Mouse (Mus musculus) lung, postnatal 0 days (tissue): ENCODE measurements at regions not wholly inside any gene's neighbourhood (a gene's known extent, or its start where the extent isn't known, plus 50 kb on each side); places are given as distances from the start of the nearest gene placed in this dataset.

Source experiments
- ATAC-seq: fragments of 200-750 bp; cut with Nextera tagmentation; 2 replicates; pipeline ENCODE4 v1.8.0; 2017; ENCODE audit warnings: moderate library complexity
- DNase-seq: peaks from one replicate; pipeline ENCODE4 v3.0.0-alpha.2; 2016; ENCODE audit warnings: low spot score
- H3K27ac ChIP-seq: fragments of 300-500 bp; sonication (generic); 2 replicates; pipeline ENCODE4 v1.5.1; 2014; ENCODE audit warnings: antibody characterized with exemption, mild to moderate bottlenecking, low read length, mixed read lengths
- H3K27me3 ChIP-seq: fragments of 300-500 bp; sonication (generic); replicated peaks from 2 replicates; pipeline ENCODE4 v1.6.1; 2014; ENCODE audit warnings: low read length, mixed read lengths; ENCODE audit not compliant: insufficient read depth
- H3K36me3 ChIP-seq: fragments of 300-500 bp; sonication (generic); 2 replicates; pipeline ENCODE4 v1.6.1; 2014; ENCODE audit warnings: low read length, mixed read lengths; ENCODE audit not compliant: insufficient read depth
- H3K4me1 ChIP-seq: fragments of 300-500 bp; sonication (generic); 2 replicates; pipeline ENCODE4 v1.6.1; 2014; ENCODE audit warnings: antibody characterized with exemption, low read depth, low read length, mixed read lengths; ENCODE audit not compliant: insufficient read depth
- H3K4me2 ChIP-seq: fragments of 300-500 bp; sonication (generic); replicated peaks from 2 replicates; pipeline ENCODE4 v1.6.1; 2014; ENCODE audit warnings: low read depth, mild to moderate bottlenecking, low read length, moderate library complexity, mixed read lengths
- H3K4me3 ChIP-seq: fragments of 300-500 bp; sonication (generic); 2 replicates; pipeline ENCODE4 v1.5.1; 2014; ENCODE audit warnings: low read depth, low read length
- H3K9ac ChIP-seq: fragments of 300-500 bp; sonication (generic); replicated peaks from 2 replicates; pipeline ENCODE4 v1.6.1; 2014; ENCODE audit warnings: low read depth, mild to moderate bottlenecking
- H3K9me3 ChIP-seq: fragments of 300-500 bp; sonication (generic); 2 replicates; pipeline ENCODE4 v1.6.1; 2016; ENCODE audit warnings: low read length, mixed read lengths
- CTCF ChIP-seq: IDR thresholded peaks from 2 replicates; pipeline ENCODE4 v1.5.1; 2016; ENCODE audit warnings: antibody characterized with exemption, mild to moderate bottlenecking
- EP300 ChIP-seq: IDR thresholded peaks from 2 replicates; pipeline ENCODE4 v1.6.1; 2016; ENCODE audit warnings: antibody characterized with exemption, mild to moderate bottlenecking, control low read depth
- WGBS: fragments of 180-500 bp; shearing (Covaris S2); extraction: QIAGEN DNeasy Blood & Tissue Kit; methylation state at CpG from one replicate; pipeline ENCODE4 v1.1.7; 2014; 5-methylcytosine and 5-hydroxymethylcytosine counted together

DNA sequence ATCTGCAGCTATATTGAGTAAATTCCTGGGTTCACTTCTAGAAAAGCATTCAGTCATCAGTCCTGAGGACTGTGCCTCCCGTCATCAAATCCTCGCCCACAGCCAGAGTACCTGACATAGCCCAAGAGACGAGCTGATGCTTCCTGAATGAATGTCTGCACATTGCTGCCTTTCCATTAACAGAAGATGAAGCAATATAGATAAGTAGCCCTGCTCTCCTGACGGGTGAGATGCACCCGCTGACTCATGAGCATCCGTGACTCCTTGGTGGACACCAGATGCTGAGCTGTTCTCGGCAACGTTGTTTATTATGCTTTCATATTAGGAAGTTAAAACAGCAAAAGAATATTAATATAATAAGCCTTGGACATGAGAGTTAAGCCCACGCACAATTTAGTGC lies 99.9 kb downstream of the Btc start:
- H3K4me1 ChIP-seq = 0 out of 2 replicates have a peak, but pooled peaks cover 3% of the 10 kb centered on the region
- no peak overlapping the region for H3K4me3 ChIP-seq
- H3K9ac ChIP-seq = no peak overlapping the region
- no peaks in the 10 kb centered on the region for H3K36me3 ChIP-seq
- ATAC-seq (no peak), DNase-seq (no peak)
- H3K27ac ChIP-seq = no peak overlapping the region
- H3K27me3 ChIP-seq = no peaks in the 10 kb centered on the region
- H3K9me3 ChIP-seq = no peaks in the 10 kb centered on the region
- 62% methylated on average over 9 of the region's 9 CpGs for WGBS
- H3K4me2 ChIP-seq = no peak overlapping the region
- TF ChIP-seq EP300 = no peak
- no peak for TF ChIP-seq CTCF

DNA sequence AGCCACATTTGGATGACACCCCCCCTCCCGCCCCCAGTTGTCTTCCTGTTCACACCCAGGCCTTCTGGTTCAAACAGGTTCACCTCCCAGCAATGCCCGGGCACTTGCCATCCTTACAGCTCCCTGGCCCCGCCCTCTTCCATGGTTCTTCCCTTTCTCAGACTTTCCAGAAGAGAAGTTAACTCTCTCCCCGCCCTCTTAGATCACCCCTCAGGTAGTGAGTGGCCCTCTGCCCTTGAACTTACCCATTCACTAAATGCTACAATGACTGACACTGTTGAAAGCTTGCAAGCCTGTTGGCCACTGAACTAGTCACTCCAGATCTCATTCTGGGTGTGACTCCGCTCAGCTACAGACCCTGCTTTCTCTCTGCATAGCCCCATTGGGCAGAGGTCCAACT lies 99.1 kb downstream of the Btc start:
- Histone ChIP-seq H3K9me3 (no peaks in the 10 kb centered on the region), H3K4me1 (0 out of 2 replicates have a peak, but pooled peaks cover 3% of the 10 kb centered on the region), H3K4me2 (no peak overlapping the region), H3K36me3 (no peaks in the 10 kb centered on the region), H3K27me3 (no peaks in the 10 kb centered on the region), H3K9ac (no peak overlapping the region), H3K4me3 (no peak overlapping the region), H3K27ac (no peak overlapping the region)
- no peak for DNase-seq
- TF ChIP-seq EP300 (no peak), CTCF (no peak)
- WGBS = 52% methylated on average over 5 of the region's 5 CpGs
- no peak for ATAC-seq

GRCm38 (mm10) chr5:91307031-91307430 lies 95.8 kb downstream of the Btc start:
- peak; percentile 58 for TF ChIP-seq CTCF
- TF ChIP-seq EP300 = no peak
- ATAC-seq (no peak), DNase-seq (peak; percentile 47)
- H3K9ac ChIP-seq = no peak overlapping the region
- no peak overlapping the region for H3K4me2 ChIP-seq
- H3K4me3 ChIP-seq = no peak overlapping the region
- 0 out of 2 replicates have a peak, but pooled peaks cover 3% of the 10 kb centered on the region for H3K4me1 ChIP-seq
- no peaks in the 10 kb centered on the region for H3K36me3 ChIP-seq
- H3K9me3 ChIP-seq = no peaks in the 10 kb centered on the region
- 64% methylated on average over 3 of the region's 3 CpGs for WGBS
- H3K27me3 ChIP-seq = no peaks in the 10 kb centered on the region
- no peak overlapping the region for H3K27ac ChIP-seq
